Comparison of ENCODE assay signal across 12 mouse cellular contexts in the genomic region with DNA sequence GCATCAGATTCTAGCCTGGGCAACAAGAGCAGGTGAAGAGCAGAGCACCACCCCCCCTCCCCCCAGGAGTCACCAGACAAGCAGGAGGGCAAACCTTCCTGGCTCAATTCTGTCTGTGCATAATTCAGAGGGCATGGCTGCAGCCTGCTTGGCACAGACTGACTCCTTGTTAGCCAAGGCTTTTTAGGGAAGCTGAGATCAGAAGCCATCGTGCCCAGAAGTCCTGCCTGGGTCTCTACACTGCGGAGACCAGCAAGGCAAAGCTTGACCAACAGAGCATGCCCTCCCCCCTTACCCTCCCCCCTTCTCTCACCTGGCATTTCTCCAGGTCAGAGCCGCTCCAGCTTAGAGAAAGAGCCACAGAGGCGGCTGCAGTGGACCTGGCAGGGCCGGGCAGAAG. TPM values are rescaled to one million over a fixed set of nuclear protein-coding genes. Genes with fewer than 3 reads are reported as not detected.
DNase-seq lines count a peak whose midpoint lies in the region; ATAC-seq lines count a peak whose summit lies in the region.
"Had no signal": no experiment of that assay in that cellular context is flagged by ENCODE, and none has a peak within 500 bp of the region (broad histone marks: within the 10 kb centered on the region; RNA-seq: fewer than 3 reads in every experiment).

No protein-coding gene starts in this region.

- peak; percentile 41; the same call in 1 of the 2 replicates for ATAC-seq in hindbrain, embryonic 16.5 days
- ATAC-seq in hindbrain, embryonic 14.5 days (ENCODE audit: low FRiP score) = no peak
- ATAC-seq: inflammation-experienced regulatory T-cells, adult 6 months; Patski had no signal

- no peak overlapping the region for H3K4me3 ChIP-seq in hindbrain, embryonic 16.5 days (ENCODE audit: low read length)
- no peak overlapping the region for H3K4me3 ChIP-seq in hindbrain, embryonic 14.5 days (replicated peaks; ENCODE audit: low read length)
- H3K4me3 ChIP-seq: liver, embryonic 15.5 days; megakaryocyte, embryonic 14.5 days had no signal

- no peak overlapping the region for H3K27ac ChIP-seq in hindbrain, embryonic 16.5 days (ENCODE audit: low read depth, low read length)
- no peak overlapping the region for H3K27ac ChIP-seq in hindbrain, embryonic 14.5 days
- H3K27ac ChIP-seq: liver, embryonic 15.5 days had no signal

- no peak overlapping the region for H3K4me2 ChIP-seq in hindbrain, embryonic 16.5 days (ENCODE audit: low read length)
- no peak overlapping the region for H3K4me2 ChIP-seq in hindbrain, embryonic 14.5 days (replicated peaks)
- H3K4me2 ChIP-seq: liver, embryonic 15.5 days had no signal

- no peaks in the 10 kb centered on the region for H3K9me3 ChIP-seq in hindbrain, embryonic 16.5 days (ENCODE audit: control insufficient read depth, low read length)
- no peaks in the 10 kb centered on the region for H3K9me3 ChIP-seq in hindbrain, embryonic 14.5 days (ENCODE audit: control insufficient read depth, low read length)
- H3K9me3 ChIP-seq: liver, embryonic 15.5 days; megakaryocyte, embryonic 14.5 days had no signal

- H3K4me1 ChIP-seq in hindbrain, embryonic 16.5 days (ENCODE audit: control insufficient read depth, insufficient read depth, low read depth, low read length) = no peaks in the 10 kb centered on the region
- no peaks in the 10 kb centered on the region for H3K4me1 ChIP-seq in hindbrain, embryonic 14.5 days (replicated peaks; ENCODE audit: control insufficient read depth, insufficient read depth, low read length)
- H3K4me1 ChIP-seq: liver, embryonic 15.5 days had no signal

- WGBS in hindbrain, embryonic 16.5 days = 76% methylated on average over 5 of the region's 5 CpGs
- 92% methylated on average over 5 of the region's 5 CpGs for WGBS in hindbrain, embryonic 14.5 days

- no peak for DNase-seq in hindbrain, embryonic 14.5 days (ENCODE audit: low spot score)
- DNase-seq in cerebellum, adult 18-20 months = peak; percentile 69 to 79
- DNase-seq in gastrocnemius, postnatal 25 days = peak; percentile 64
- DNase-seq in kidney, postnatal 4 days = peak; percentile 56 to 59
- no peak for DNase-seq in lung, postnatal 25 days (ENCODE audit: low spot score)
- DNase-seq in urinary bladder, adult 2 months (ENCODE audit: low spot score) = no peak
- DNase-seq: thymus, postnatal 14 days had no signal

- no peak overlapping the region for H3K9ac ChIP-seq in hindbrain, embryonic 16.5 days (ENCODE audit: low read depth, low read length)
- H3K9ac ChIP-seq in hindbrain, embryonic 14.5 days = no peak overlapping the region
- H3K9ac ChIP-seq: liver, embryonic 15.5 days had no signal

- peaks cover 60% of the 10 kb centered on the region for H3K36me3 ChIP-seq in hindbrain, embryonic 16.5 days (ENCODE audit: control insufficient read depth, insufficient read depth, low read length)
- peaks cover 98% of the 10 kb centered on the region for H3K36me3 ChIP-seq in hindbrain, embryonic 14.5 days (replicated peaks; ENCODE audit: control insufficient read depth, insufficient read depth)

- no peaks in the 10 kb centered on the region for H3K27me3 ChIP-seq in hindbrain, embryonic 16.5 days (replicated peaks; ENCODE audit: control insufficient read depth, insufficient read depth, low read length)
- H3K27me3 ChIP-seq in hindbrain, embryonic 14.5 days (ENCODE audit: control insufficient read depth, insufficient read depth, low read length) = no peaks in the 10 kb centered on the region
- H3K27me3 ChIP-seq: liver, embryonic 15.5 days; megakaryocyte, embryonic 14.5 days; Patski had no signal

RNA-seq across cellular contexts. Expression of a gene that starts 11.4 kb away (rescaled TPM):
- 51.4 and 54.8 TPM in 2 replicates for polyA plus RNA-seq in hindbrain, embryonic 16.5 days (2015; fragmentation: Nextera tagmentation; extraction: Ambion mirVana)
- polyA plus RNA-seq in hindbrain, embryonic 14.5 days (2014; fragmentation: Nextera tagmentation; extraction: Ambion mirVana) = 41.6 and 44.7 TPM in 2 replicates
- 10 to 100 TPM in 1 of 2 experiments, 1 to 10 TPM in 1; 7.5 to 12.1 TPM for total RNA-seq in gastrocnemius, postnatal 25 days (2021)
- 37.1 and 44.6 TPM in 2 replicates for polyA plus RNA-seq in urinary bladder, adult 2 months (2012; rRNA removed)

RNA-seq across cellular contexts. Expression of a gene that starts 12.6 kb away (rescaled TPM):
- 39.9 and 45.4 TPM in 2 replicates for polyA plus RNA-seq in hindbrain, embryonic 16.5 days (2015; fragmentation: Nextera tagmentation; extraction: Ambion mirVana)
- polyA plus RNA-seq in hindbrain, embryonic 14.5 days (2014; fragmentation: Nextera tagmentation; extraction: Ambion mirVana) = 29.7 and 30.2 TPM in 2 replicates
- 10 to 100 TPM in 1 of 2 experiments, 1 to 10 TPM in 1; 8.8 to 14.4 TPM for total RNA-seq in gastrocnemius, postnatal 25 days (2021)
- 23.5 and 29.9 TPM in 2 replicates for polyA plus RNA-seq in urinary bladder, adult 2 months (2012; rRNA removed)

RNA-seq across cellular contexts. Expression of a gene that starts 15.9 kb away (rescaled TPM):
- polyA plus RNA-seq in hindbrain, embryonic 16.5 days (2015; fragmentation: Nextera tagmentation; extraction: Ambion mirVana) = 317 and 353 TPM in 2 replicates
- 279 and 280 TPM in 2 replicates for polyA plus RNA-seq in hindbrain, embryonic 14.5 days (2014; fragmentation: Nextera tagmentation; extraction: Ambion mirVana)
- total RNA-seq in gastrocnemius, postnatal 25 days (2021) = 10 to 100 TPM; 45.3 to 54.7 TPM
- 99.0 and 106 TPM in 2 replicates for polyA plus RNA-seq in urinary bladder, adult 2 months (2012; rRNA removed)

RNA-seq across cellular contexts. Expression of a gene that starts 16.7 kb away (rescaled TPM):
- 64.5 and 73.7 TPM in 2 replicates for polyA plus RNA-seq in hindbrain, embryonic 16.5 days (2015; fragmentation: Nextera tagmentation; extraction: Ambion mirVana)
- polyA plus RNA-seq in hindbrain, embryonic 14.5 days (2014; fragmentation: Nextera tagmentation; extraction: Ambion mirVana) = 66.5 and 71.2 TPM in 2 replicates
- total RNA-seq in gastrocnemius, postnatal 25 days (2021) = 100 to 1,000 TPM in 1 of 2 experiments, 10 to 100 TPM in 1; 99.2 to 110 TPM
- polyA plus RNA-seq in urinary bladder, adult 2 months (2012; rRNA removed) = 49.8 and 54.6 TPM in 2 replicates

RNA-seq across cellular contexts. Expression of a gene that starts 16.9 kb away (rescaled TPM):
- 32.3 and 34.1 TPM in 2 replicates for polyA plus RNA-seq in hindbrain, embryonic 16.5 days (2015; fragmentation: Nextera tagmentation; extraction: Ambion mirVana)
- polyA plus RNA-seq in hindbrain, embryonic 14.5 days (2014; fragmentation: Nextera tagmentation; extraction: Ambion mirVana) = 26.2 and 30.5 TPM in 2 replicates
- 10 to 100 TPM; 12.7 to 15.0 TPM for total RNA-seq in gastrocnemius, postnatal 25 days (2021)
- polyA plus RNA-seq in urinary bladder, adult 2 months (2012; rRNA removed) = 16.5 and 21.6 TPM in 2 replicates

Comparison
In these comparisons a context has a peak if more than half of its experiments do, and no peak if none do; other contexts are left out.
1. DNase-seq: peak in cerebellum, adult 18-20 months (2 of 2), gastrocnemius, postnatal 25 days (single experiment) and kidney, postnatal 4 days (2 of 2); none in hindbrain, embryonic 14.5 days (single experiment), lung, postnatal 25 days (single experiment) and urinary bladder, adult 2 months (single experiment).